Mouse (Mus musculus) CH12.LX (cell line): ENCODE data around the gene Sox9. TPM values are rescaled to one million over a fixed set of nuclear protein-coding genes. Genes with fewer than 3 reads are reported as not detected.

ENCODE experiments used
- DNase-seq: peaks from one replicate; pipeline ENCODE4 v3.0.0-alpha.2; 2013; ENCODE audit errors: extremely low read depth
- H3K27ac ChIP-seq: 2 replicates; pipeline ENCODE4 v1.5.1; 2012; ENCODE audit warnings: low read depth, mild to moderate bottlenecking, control low read depth, moderate library complexity; ENCODE audit not compliant: insufficient read depth
- H3K27me3 ChIP-seq: replicated peaks from 2 replicates; pipeline ENCODE3; 2012; ENCODE audit warnings: inconsistent platforms
- H3K36me3 ChIP-seq, 2 experiments: replicated peaks in 1 of 2; 2 replicates each; pipeline versions ENCODE3 to v1.6.1; 2012; ENCODE audit warnings: inconsistent platforms in 1 of 2, low read length in 1 of 2, mild to moderate bottlenecking in 1 of 2, mixed read lengths in 1 of 2, moderate library complexity in 1 of 2; ENCODE audit not compliant: control insufficient read depth in 1 of 2, insufficient read depth in 1 of 2
- H3K4me1 ChIP-seq, 2 experiments: 2 replicates each; pipeline ENCODE4 v1.6.1; 2012; ENCODE audit warnings: inconsistent platforms in 1 of 2, moderate library complexity in 1 of 2; ENCODE audit not compliant: insufficient read depth in 2 of 2, control insufficient read depth in 1 of 2
- H3K4me2 ChIP-seq: 2 replicates; pipeline ENCODE4 v1.6.1; 2012; ENCODE audit warnings: low read depth, mild to moderate bottlenecking, control low read depth; ENCODE audit not compliant: poor library complexity, insufficient read depth, severe bottlenecking
- H3K4me3 ChIP-seq, 3 experiments: fragments of 150-350 bp in 1 of 3; sonication (generic) in 1 of 3; replicated peaks in 1 of 3; 2 replicates each; pipeline versions ENCODE3 to v1.5.1; 2011 to 2012; ENCODE audit warnings: low read depth in 2 of 3, low read length in 2 of 3, mild to moderate bottlenecking in 2 of 3, moderate library complexity in 2 of 3, control low read depth in 1 of 3, improper control_type of control experiment in 1 of 3, inconsistent platforms in 1 of 3, mixed read lengths in 1 of 3; ENCODE audit not compliant: poor library complexity in 1 of 3
- H3K79me2 ChIP-seq: replicated peaks from 2 replicates; pipeline ENCODE4 v1.6.1; 2012; ENCODE audit warnings: mild to moderate bottlenecking, moderate library complexity; ENCODE audit not compliant: control insufficient read depth, poor library complexity, insufficient read depth, severe bottlenecking; ENCODE audit errors: extremely low read depth
- H3K9ac ChIP-seq: 2 replicates; pipeline ENCODE4 v1.6.1; 2012; ENCODE audit warnings: low read depth, mild to moderate bottlenecking, control low read depth, moderate library complexity; ENCODE audit not compliant: insufficient read depth
- H3K9me3 ChIP-seq: replicated peaks from 2 replicates; pipeline ENCODE3; 2012; ENCODE audit warnings: low read length, inconsistent platforms, mixed read lengths
- BHLHE40 ChIP-seq: IDR thresholded peaks from 2 replicates; pipeline ENCODE4 v1.6.1; 2011; ENCODE audit warnings: mild to moderate bottlenecking, low read depth, low read length, improper control_type of control experiment
- CHD1 ChIP-seq: IDR thresholded peaks from 2 replicates; pipeline ENCODE4 v1.6.1; 2012; ENCODE audit warnings: low read depth, low read length, improper control_type of control experiment, inconsistent platforms
- CTCF ChIP-seq, 2 experiments: IDR thresholded peaks in 1 of 2; conservative IDR thresholded peaks in 1 of 2; 2 replicates each; pipeline ENCODE4 v1.5.1; 2011 to 2012; ENCODE audit warnings: low read depth in 2 of 2, low read length in 2 of 2, improper control_type of control experiment in 1 of 2, inconsistent platforms in 1 of 2, mild to moderate bottlenecking in 1 of 2, moderate library complexity in 1 of 2
- E2F4 ChIP-seq: IDR thresholded peaks from 2 replicates; pipeline ENCODE4 v1.6.1; 2011; ENCODE audit warnings: low read depth, low read length, improper control_type of control experiment; ENCODE audit not compliant: insufficient replicate concordance
- ELF1 ChIP-seq: IDR thresholded peaks from 2 replicates; pipeline ENCODE4 v1.6.1; 2014; ENCODE audit warnings: low read depth, mild to moderate bottlenecking, inconsistent platforms, low read length, improper control_type of control experiment
- EP300 ChIP-seq: IDR thresholded peaks from 2 replicates; pipeline ENCODE4 v1.6.1; 2011; ENCODE audit warnings: low read length, improper control_type of control experiment
- ETS1 ChIP-seq: conservative IDR thresholded peaks from 2 replicates; pipeline ENCODE4 v1.6.1; 2012; ENCODE audit warnings: low read depth, mild to moderate bottlenecking, inconsistent platforms, low read length, improper control_type of control experiment, moderate library complexity
- GABPA ChIP-seq: IDR thresholded peaks from 2 replicates; pipeline ENCODE4 v1.6.1; 2012; ENCODE audit warnings: low read depth, low read length, improper control_type of control experiment, inconsistent platforms; ENCODE audit not compliant: insufficient replicate concordance
- HCFC1 ChIP-seq: IDR thresholded peaks from 2 replicates; pipeline ENCODE4 v1.6.1; 2012; ENCODE audit warnings: low read depth, mild to moderate bottlenecking, inconsistent platforms, low read length, improper control_type of control experiment
- IRF4 ChIP-seq: IDR thresholded peaks from 2 replicates; pipeline ENCODE4 v1.6.1; 2014; ENCODE audit warnings: low read depth, mild to moderate bottlenecking, inconsistent platforms, low read length, improper control_type of control experiment
- JUN ChIP-seq: IDR thresholded peaks from 2 replicates; pipeline ENCODE4 v1.6.1; 2011; ENCODE audit warnings: low read depth, mild to moderate bottlenecking, low read length, improper control_type of control experiment, moderate library complexity; ENCODE audit not compliant: insufficient read depth
- MAFK ChIP-seq: IDR thresholded peaks from 2 replicates; pipeline ENCODE4 v1.6.1; 2011; ENCODE audit warnings: low read length, improper control_type of control experiment; ENCODE audit not compliant: insufficient replicate concordance
- MAZ ChIP-seq: IDR thresholded peaks from 2 replicates; pipeline ENCODE4 v1.6.1; 2012; ENCODE audit warnings: low read depth, mild to moderate bottlenecking, inconsistent platforms, low read length, improper control_type of control experiment, moderate library complexity
- MXI1 ChIP-seq: IDR thresholded peaks from 2 replicates; pipeline ENCODE4 v1.6.1; 2011; ENCODE audit warnings: mild to moderate bottlenecking, low read depth, low read length, improper control_type of control experiment
- MYC ChIP-seq: IDR thresholded peaks from 2 replicates; pipeline ENCODE4 v1.6.1; 2011; ENCODE audit warnings: low read depth, mild to moderate bottlenecking, improper control_type of control experiment, low read length
- PAX5 ChIP-seq: IDR thresholded peaks from 2 replicates; pipeline ENCODE4 v1.6.1; 2012; ENCODE audit warnings: low read length, inconsistent platforms, mixed read lengths
- POLR2A ChIP-seq: IDR thresholded peaks from 2 replicates; pipeline ENCODE4 v1.6.1; 2011; ENCODE audit warnings: low read depth, mild to moderate bottlenecking, improper control_type of control experiment, low read length
- SIN3A ChIP-seq: IDR thresholded peaks from 2 replicates; pipeline ENCODE4 v1.6.1; 2012; ENCODE audit warnings: low read length, improper control_type of control experiment, inconsistent platforms
- TBP ChIP-seq: conservative IDR thresholded peaks from 2 replicates; pipeline ENCODE4 v1.6.1; 2011; ENCODE audit warnings: low read depth, low read length, improper control_type of control experiment
- USF1 ChIP-seq: IDR thresholded peaks from 2 replicates; pipeline ENCODE4 v1.6.1; 2014; ENCODE audit warnings: low read depth, mild to moderate bottlenecking, inconsistent platforms, low read length, improper control_type of control experiment
- USF2 ChIP-seq: conservative IDR thresholded peaks from 2 replicates; pipeline ENCODE4 v1.6.1; 2011; ENCODE audit warnings: low read depth, low read length, improper control_type of control experiment
- ZKSCAN1 ChIP-seq: IDR thresholded peaks from 2 replicates; pipeline ENCODE4 v1.6.1; 2012; ENCODE audit warnings: low read depth, inconsistent platforms, low read length, improper control_type of control experiment, borderline replicate concordance
- ZMIZ1 ChIP-seq: IDR thresholded peaks from 2 replicates; pipeline ENCODE4 v1.6.1; 2012; ENCODE audit warnings: low read depth, mild to moderate bottlenecking, inconsistent platforms, low read length, improper control_type of control experiment
- ZNF384 ChIP-seq: IDR thresholded peaks from 2 replicates; pipeline ENCODE4 v1.6.1; 2012; ENCODE audit warnings: low read depth, low read length, improper control_type of control experiment, inconsistent platforms
- dilution Hi-C: fragments of 300-500 bp; cut with MboI; formaldehyde crosslinking; loops from 2 replicates; pipeline ENCODE4 v1.14.3; 2020; ENCODE audit warnings: low sequenced_read_pairs; ENCODE audit not compliant: extremely low pct_unique_long_range_greater_than_20kb, extremely low pct_ligation_motif_present
- in situ Hi-C: fragments of 300-500 bp; cut with MboI; formaldehyde crosslinking; loops from 3 replicates; pipeline ENCODE4 v1.14.3; 2019; ENCODE audit warnings: low sequenced_read_pairs, low pct_ligation_motif_present, low pct_unique_long_range_greater_than_20kb, mixed read lengths
- polyA plus RNA-seq: library from polyadenylated mRNA; unstranded; fragments of >175 nt; gene quantifications from 2 replicates; pipeline ENCODE4 v1.2.1, GENCODE M21; 2012; ENCODE audit warnings: low read depth; ENCODE audit not compliant: insufficient read length
- total RNA-seq, 2 experiments: library from RNA; depleted of rRNA; stranded (reverse); fragments of 300-350 nt in 1 of 2; fragments of >200 nt in 1 of 2; gene quantifications; 2 replicates each; pipeline ENCODE4 v1.2.3; 2012 to 2014

Gene Sox9
- total RNA-seq (2012; rRNA removed) = not detected in 2 replicates
- total RNA-seq (2014; rRNA removed) = not detected in 2 replicates
- polyA plus RNA-seq = not detected in 2 replicates

GRCm38 (mm10) chr11:112781994-112782356 is at the start of gene Sox9:
TSS of gene Sox9 (plus strand) at chr11:112782224.
- DNase-seq = no peak
- Histone ChIP-seq H3K27ac (no peak within 1 kb of the TSS), H3K27me3 (no peaks in the 10 kb centered on the region), H3K9ac (no peak within 1 kb of the TSS), H3K4me3 (no peak within 1 kb of the TSS), H3K9me3 (peaks cover 61% of the 10 kb centered on the region), H3K36me3 (no peaks in the 10 kb centered on the region), H3K79me2 (no peaks in the 10 kb centered on the region), H3K4me2 (no peak within 1 kb of the TSS), H3K4me1 (no peaks in the 10 kb centered on the region)
- TF ChIP-seq ZMIZ1 = no peak
- TF ChIP-seq MAFK = no peak
- TF ChIP-seq CHD1 = no peak
- no peak for TF ChIP-seq PAX5
- TF ChIP-seq BHLHE40 = no peak
- TF ChIP-seq ELF1 = no peak
- no peak for TF ChIP-seq EP300
- TF ChIP-seq ETS1 = no peak
- no peak for TF ChIP-seq ZNF384
- no peak for TF ChIP-seq MYC
- no peak for TF ChIP-seq E2F4
- no peak for TF ChIP-seq CTCF (conservative IDR thresholded peaks at IDR 0.05 in 1 of 2, IDR thresholded peaks at IDR 0.05 in 1 of 2; ENCODE audit: low read depth in 2 of 2, low read length in 2 of 2)
- TF ChIP-seq TBP = no peak
- no peak for TF ChIP-seq HCFC1
- TF ChIP-seq JUN = no peak
- TF ChIP-seq MAZ = no peak
- TF ChIP-seq USF2 = no peak
- TF ChIP-seq USF1 = no peak
- TF ChIP-seq GABPA = no peak
- no peak for TF ChIP-seq SIN3A
- dilution Hi-C loops = no loop called here
- in situ Hi-C loops = no loop called here

GRCm38 (mm10) chr11:112732401-112732800 is 49.6 kb upstream of the Sox9 start:
- dilution Hi-C loops = no loop called here
- Histone ChIP-seq H3K27me3 (no peaks in the 10 kb centered on the region), H3K9me3 (peaks cover 76% of the 10 kb centered on the region), H3K4me3 (no peak overlapping the region), H3K36me3 (no peaks in the 10 kb centered on the region)
- no peak for DNase-seq
- in situ Hi-C loops = no loop called here
- TF ChIP-seq MXI1 (no peak), E2F4 (no peak), ETS1 (no peak), IRF4 (no peak), ZKSCAN1 (no peak), POLR2A (no peak), MAZ (no peak), TBP (no peak), GABPA (no peak)
- TF ChIP-seq, all 38 proteins: peak for 0
- H3K4me2 ChIP-seq = no peak overlapping the region
- H3K79me2 ChIP-seq = no peaks in the 10 kb centered on the region
- no peak overlapping the region for H3K9ac ChIP-seq
- H3K4me1 ChIP-seq = no peaks in the 10 kb centered on the region
- no peak overlapping the region for H3K27ac ChIP-seq
